Mouse (Mus musculus): Measurements from ENCODE around the gene Timm17b. TPM values are rescaled to one million over a fixed set of nuclear protein-coding genes. Genes with fewer than 3 reads are reported as not detected.

Gene Timm17b
- 42.6 and 43.4 TPM in 2 replicates for total RNA-seq (2014; rRNA removed)
- polyA plus RNA-seq (2015; fragmentation: Nextera tagmentation; extraction: Ambion mirVana): 141 and 145 TPM in 2 replicates

DNA sequence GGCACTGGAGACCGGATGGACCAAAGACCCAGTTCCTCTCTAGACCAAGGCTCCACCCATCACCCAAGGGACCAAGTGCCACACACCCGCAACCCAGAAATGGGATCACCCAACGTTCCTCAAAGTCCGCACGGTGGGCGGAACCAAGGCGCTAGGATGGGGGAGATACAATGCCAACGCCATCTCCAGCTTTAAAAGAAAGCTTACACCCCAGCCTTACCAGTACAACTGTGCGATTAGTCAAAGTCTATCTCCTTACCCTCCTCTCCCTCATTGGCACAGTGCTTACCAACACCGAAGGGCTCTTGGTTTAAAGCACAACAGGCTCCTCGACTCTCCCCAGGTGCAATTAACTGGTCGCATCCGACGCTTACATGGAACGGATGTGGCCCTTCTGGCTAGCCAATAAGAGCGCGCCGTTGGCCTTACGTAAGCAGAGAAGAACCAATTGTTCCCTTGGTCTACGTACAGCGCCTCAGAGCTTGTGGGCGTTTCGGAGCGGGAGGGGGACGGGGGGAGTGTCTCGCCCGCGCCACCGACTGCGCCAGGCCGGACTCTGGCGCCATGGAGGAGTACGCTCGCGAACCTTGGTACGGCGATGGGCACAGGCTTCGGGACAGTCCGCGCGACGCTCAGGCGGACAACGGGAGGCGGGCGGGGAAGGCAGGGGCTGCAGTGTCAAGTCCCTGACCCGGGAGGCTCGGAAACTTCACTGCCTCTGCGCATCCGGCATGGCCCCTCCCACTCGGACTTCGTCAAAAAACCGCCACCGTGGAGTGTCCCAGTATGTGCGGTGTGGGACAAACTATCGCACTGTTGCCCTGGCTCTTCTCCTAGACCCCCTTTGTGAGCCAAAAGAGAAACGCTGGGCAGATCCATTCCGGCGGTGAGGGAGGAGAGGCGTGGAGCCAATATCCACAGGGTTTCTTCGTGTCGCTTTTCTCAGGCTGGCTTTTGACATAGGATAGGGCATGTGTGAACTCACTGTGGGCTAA is at the start of gene Timm17b, which contains the start of gene Pqbp1:
TSS of gene Timm17b (plus strand) at position 478 of the 995 bp plus-strand sequence.
TSS of gene Pqbp1 (minus strand) at position 390 of the 995 bp plus-strand sequence.
- peak within 1 kb of the TSS; percentile 51 for H3K4me3 ChIP-seq (ENCODE audit: low read depth, low read length)
- 19% methylated on average over 60 of the region's 62 CpGs for WGBS
- H3K4me1 ChIP-seq (ENCODE audit: insufficient read depth, low read length): no peaks in the 10 kb centered on the region
- H3K36me3 ChIP-seq (ENCODE audit: insufficient read depth, low read length): peaks cover 4% of the 10 kb centered on the region; the same call in 1 of the 2 replicates
- H3K9me3 ChIP-seq (ENCODE audit: low read length): no peaks in the 10 kb centered on the region
- peak within 1 kb of the TSS; percentile 50 for H3K4me2 ChIP-seq (ENCODE audit: low read depth, low read length, poor library complexity, severe bottlenecking)
- no peaks in the 10 kb centered on the region for H3K27me3 ChIP-seq (ENCODE audit: insufficient read depth, low read length)
- H3K9ac ChIP-seq (replicated peaks; ENCODE audit: low read length, poor library complexity, severe bottlenecking): peak within 1 kb of the TSS; percentile 57
- DNase-seq (ENCODE audit: low spot score) (peak; percentile 97), ATAC-seq (ENCODE audit: low FRiP score) (peak; percentile 98)
- TF ChIP-seq CTCF (IDR thresholded peaks at IDR 0.05): no peak
- H3K27ac ChIP-seq (ENCODE audit: low read depth, low read length): peak within 1 kb of the TSS; percentile 83

DNA sequence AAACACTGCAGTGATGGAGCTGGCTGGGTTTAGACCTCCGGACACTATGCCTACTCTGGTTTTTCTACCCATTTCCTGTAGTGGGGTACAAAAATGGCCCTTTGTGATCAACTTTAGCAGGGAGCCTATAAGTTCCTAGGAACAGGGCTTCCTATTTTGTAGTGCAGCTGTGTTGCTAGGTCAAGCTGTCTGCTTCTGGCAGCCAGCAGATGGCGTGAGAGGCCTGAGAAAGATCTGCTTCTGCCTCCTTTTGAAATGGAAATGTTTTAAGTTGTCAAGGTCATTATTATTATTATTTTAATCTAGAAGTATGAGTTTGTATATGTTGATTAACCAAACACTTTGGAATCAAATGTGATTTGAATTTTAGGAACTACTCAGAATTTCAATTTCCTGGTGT is 44.6 kb upstream of the Timm17b start:
- no peak overlapping the region for H3K27ac ChIP-seq (ENCODE audit: low read depth, low read length)
- H3K4me1 ChIP-seq (ENCODE audit: insufficient read depth, low read length): no peaks in the 10 kb centered on the region
- H3K36me3 ChIP-seq (ENCODE audit: insufficient read depth, low read length): no peaks in the 10 kb centered on the region
- DNase-seq (ENCODE audit: low spot score) (peak; percentile 42), ATAC-seq (ENCODE audit: low FRiP score) (no peak)
- no peaks in the 10 kb centered on the region for H3K27me3 ChIP-seq (ENCODE audit: insufficient read depth, low read length)
- peak; percentile 67 for TF ChIP-seq CTCF (IDR thresholded peaks at IDR 0.05)
- H3K9me3 ChIP-seq (ENCODE audit: low read length): no peaks in the 10 kb centered on the region
- H3K9ac ChIP-seq (replicated peaks; ENCODE audit: low read length, poor library complexity, severe bottlenecking): no peak overlapping the region
- 49% methylated on average over 2 of the region's 2 CpGs for WGBS
- no peak overlapping the region for H3K4me3 ChIP-seq (ENCODE audit: low read depth, low read length)
- no peak overlapping the region for H3K4me2 ChIP-seq (ENCODE audit: low read depth, low read length, poor library complexity, severe bottlenecking)

GRCm38 (mm10) chrX:7859191-7859753 is 39.9 kb upstream of the Timm17b start:
- no peak overlapping the region for H3K4me2 ChIP-seq (ENCODE audit: low read depth, low read length, poor library complexity, severe bottlenecking)
- no peaks in the 10 kb centered on the region for H3K36me3 ChIP-seq (ENCODE audit: insufficient read depth, low read length)
- 90% methylated on average over 3 of the region's 3 CpGs for WGBS
- ATAC-seq (ENCODE audit: low FRiP score): no peak
- no peaks in the 10 kb centered on the region for H3K27me3 ChIP-seq (ENCODE audit: insufficient read depth, low read length)
- TF ChIP-seq CTCF (IDR thresholded peaks at IDR 0.05): no peak
- no peak overlapping the region for H3K9ac ChIP-seq (replicated peaks; ENCODE audit: low read length, poor library complexity, severe bottlenecking)
- H3K4me1 ChIP-seq (ENCODE audit: insufficient read depth, low read length): no peaks in the 10 kb centered on the region
- no peak overlapping the region for H3K27ac ChIP-seq (ENCODE audit: low read depth, low read length)
- H3K9me3 ChIP-seq (ENCODE audit: low read length): no peaks in the 10 kb centered on the region
- no peak for DNase-seq (ENCODE audit: low spot score)
- H3K4me3 ChIP-seq (ENCODE audit: low read depth, low read length): no peak overlapping the region

DNA sequence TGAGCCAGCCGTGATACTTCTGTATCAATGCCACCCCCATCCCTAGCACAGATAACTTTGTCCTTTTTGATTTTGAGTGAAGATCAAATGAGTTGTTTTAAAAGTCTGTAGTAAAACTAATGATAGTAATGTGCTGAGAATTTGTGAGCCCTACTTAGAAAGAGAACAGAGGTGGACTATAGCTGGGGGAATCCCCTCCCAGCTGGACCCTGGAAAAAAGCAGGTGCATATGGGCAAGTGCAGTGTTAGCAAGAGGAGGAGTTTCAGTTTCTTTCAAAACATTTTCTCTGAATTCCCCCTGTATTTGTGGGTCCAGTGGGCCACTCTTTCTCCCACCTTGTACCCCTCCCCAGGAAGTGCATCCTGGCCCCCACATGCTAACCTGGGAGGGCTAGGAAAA is 36.0 kb upstream of the Timm17b start:
- H3K9me3 ChIP-seq (ENCODE audit: low read length): no peaks in the 10 kb centered on the region
- DNase-seq (ENCODE audit: low spot score) (no peak), ATAC-seq (ENCODE audit: low FRiP score) (no peak)
- no peak overlapping the region for H3K4me2 ChIP-seq (ENCODE audit: low read depth, low read length, poor library complexity, severe bottlenecking)
- H3K4me3 ChIP-seq (ENCODE audit: low read depth, low read length): no peak overlapping the region
- TF ChIP-seq CTCF (IDR thresholded peaks at IDR 0.05): no peak
- WGBS: 83% methylated on average over 1 of the region's 1 CpGs
- no peaks in the 10 kb centered on the region for H3K27me3 ChIP-seq (ENCODE audit: insufficient read depth, low read length)
- H3K36me3 ChIP-seq (ENCODE audit: insufficient read depth, low read length): 0 out of 2 replicates have a peak, but pooled peaks cover 3% of the 10 kb centered on the region
- no peak overlapping the region for H3K9ac ChIP-seq (replicated peaks; ENCODE audit: low read length, poor library complexity, severe bottlenecking)
- no peak overlapping the region for H3K27ac ChIP-seq (ENCODE audit: low read depth, low read length)
- no peaks in the 10 kb centered on the region for H3K4me1 ChIP-seq (ENCODE audit: insufficient read depth, low read length)

- Histone ChIP-seq H3K4me2 (ENCODE audit: low read depth, low read length, poor library complexity, severe bottlenecking) (no peak overlapping the region), H3K9me3 (ENCODE audit: low read length) (no peaks in the 10 kb centered on the region), H3K27ac (ENCODE audit: low read depth, low read length) (no peak overlapping the region), H3K4me3 (ENCODE audit: low read depth, low read length) (no peak overlapping the region), H3K36me3 (ENCODE audit: insufficient read depth, low read length) (0 out of 2 replicates have a peak, but pooled peaks cover 5% of the 10 kb centered on the region), H3K9ac (replicated peaks; ENCODE audit: low read length, poor library complexity, severe bottlenecking) (no peak overlapping the region), H3K4me1 (ENCODE audit: insufficient read depth, low read length) (no peaks in the 10 kb centered on the region), H3K27me3 (ENCODE audit: insufficient read depth, low read length) (no peaks in the 10 kb centered on the region)
- no peak for DNase-seq (ENCODE audit: low spot score)
- ATAC-seq (ENCODE audit: low FRiP score): no peak
- TF ChIP-seq CTCF (IDR thresholded peaks at IDR 0.05): no peak
- 83% methylated on average over 3 of the region's 3 CpGs for WGBS
Observed at GRCm38 (mm10) chrX:7864551-7864950, 34.6 kb upstream of the Timm17b start.
